Mouse (Mus musculus) heart, postnatal 36 days (tissue): ENCODE measurements around the gene Szt2. TPM values are rescaled to one million over a fixed set of nuclear protein-coding genes. Genes with fewer than 3 reads are reported as not detected.
A peak's percentile ranks its signal among the peaks of the same experiment; 100 is the strongest.

ENCODE experiments used
- DNase-seq, 2 experiments: peaks; one replicate each; pipeline ENCODE4 v3.0.0; 2021 to 2022
- intact Hi-C: fragments of 180-260 bp; cut with DNase I; formaldehyde crosslinking; loops from one replicate; pipeline ENCODE4 v1.15.1; 2025
- total RNA-seq, 2 experiments: library from RNA; stranded (reverse); gene quantifications; 2 replicates each; pipeline ENCODE4 v1.2.3; 2021

Gene Szt2
- total RNA-seq, 2 experiments from 2014 or later = 11.2 to 12.9 TPM

DNA sequence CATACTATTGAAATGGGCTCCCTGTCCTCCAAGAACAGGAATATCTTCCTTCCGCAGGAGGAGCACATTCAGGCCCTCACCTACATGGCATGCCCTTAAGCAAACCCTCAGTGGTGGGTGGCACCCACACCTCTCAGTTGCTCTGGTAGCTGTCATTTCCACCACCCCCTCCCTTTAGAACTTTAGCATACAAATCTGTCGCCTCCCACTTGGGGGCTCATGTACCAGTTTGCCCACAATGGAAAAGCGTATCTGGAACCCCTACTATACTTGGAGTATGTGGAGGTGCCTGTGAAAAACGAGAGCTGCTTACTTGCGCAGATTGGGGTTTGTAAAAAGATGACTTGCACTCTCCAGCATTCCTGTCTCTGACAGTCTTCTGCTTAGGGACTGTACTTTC is 7.3 kb upstream of the Szt2 start:
- intact Hi-C loops = no loop called here
- no peak for DNase-seq

DNA sequence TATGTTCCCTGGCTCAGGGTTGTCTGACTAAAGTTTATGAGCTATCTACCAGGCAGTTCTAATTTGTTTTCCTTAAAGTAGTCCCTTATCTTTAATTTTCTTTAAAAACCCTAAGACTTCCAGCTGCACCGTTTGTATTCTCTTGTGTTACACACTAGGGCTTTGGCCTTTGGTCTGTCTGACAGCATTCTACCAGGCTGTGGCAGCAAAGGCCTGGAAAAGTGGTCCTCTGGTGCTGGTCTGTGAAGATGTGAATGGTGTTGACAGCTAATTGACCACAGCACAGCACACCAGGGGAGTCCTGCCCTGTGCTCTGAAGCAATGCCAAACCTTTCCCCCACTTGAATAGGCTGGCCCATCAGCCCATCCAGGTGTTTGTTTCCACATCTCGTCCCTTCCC is 6.7 kb upstream of the Szt2 start:
- intact Hi-C loops = no loop called here
- DNase-seq = no peak

DNA sequence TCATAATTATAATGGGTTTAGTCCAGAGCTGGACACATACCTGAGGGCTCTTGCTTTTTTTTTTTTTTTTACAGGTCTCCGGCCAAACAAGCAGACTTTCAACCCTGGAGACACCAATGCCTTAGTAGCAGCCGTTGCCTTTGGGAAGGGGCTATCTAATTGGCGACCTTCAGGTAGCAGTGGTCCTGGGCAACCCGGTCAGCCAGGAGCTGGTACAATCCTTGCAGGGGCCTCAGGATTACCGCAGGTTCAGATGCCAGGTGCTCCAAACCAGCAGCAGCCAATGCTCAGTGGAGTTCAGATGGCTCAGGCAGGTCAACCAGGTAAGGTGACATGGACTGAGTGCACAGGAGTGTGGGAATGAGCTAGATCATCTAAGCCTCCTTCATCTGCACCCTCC is 4.5 kb upstream of the Szt2 start:
- DNase-seq = no peak
- intact Hi-C loops = no loop called here

DNA sequence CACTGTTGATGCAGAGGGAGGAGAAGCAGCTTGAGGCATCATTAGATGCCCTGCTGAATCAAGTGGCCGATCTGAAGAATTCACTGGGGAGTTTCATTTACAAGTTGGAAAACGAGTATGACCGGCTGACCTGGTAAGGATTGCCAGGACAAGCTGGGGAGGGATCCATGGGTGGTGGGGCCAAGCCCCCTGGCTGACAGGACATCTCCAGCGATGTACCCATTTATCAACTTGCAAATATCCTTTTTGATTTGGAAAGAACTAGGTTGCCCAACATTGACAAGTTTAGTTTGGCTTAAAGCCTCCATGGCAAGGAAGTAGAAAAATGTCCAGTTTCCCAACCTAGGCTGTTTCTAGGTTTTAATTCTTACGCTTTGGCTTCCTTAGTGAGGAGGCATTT is 1.8 kb upstream of the Szt2 start:
- DNase-seq = no peak
- intact Hi-C loops = no loop called here

DNA sequence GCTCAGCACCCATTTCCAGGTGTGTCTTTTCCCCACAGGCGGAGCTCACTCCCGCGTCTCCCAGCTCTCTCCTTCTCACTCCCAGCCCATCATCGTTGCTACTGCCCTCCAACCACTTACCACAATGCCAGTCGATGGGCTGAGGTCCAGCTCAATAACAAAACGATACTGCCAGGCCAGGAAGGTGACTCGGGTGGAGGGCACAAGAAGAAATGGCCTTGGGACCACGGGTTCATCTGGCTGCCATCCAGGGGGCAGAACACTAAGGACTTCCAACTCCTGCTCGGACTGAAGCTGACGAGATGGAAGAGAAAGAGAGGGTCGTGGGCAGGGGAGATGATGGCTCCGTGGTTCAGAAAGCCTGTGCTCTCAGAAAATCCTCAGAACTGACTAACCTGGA is 6.4 kb downstream of the Szt2 start:
- intact Hi-C loops = no loop called here
- no peak for DNase-seq

DNA sequence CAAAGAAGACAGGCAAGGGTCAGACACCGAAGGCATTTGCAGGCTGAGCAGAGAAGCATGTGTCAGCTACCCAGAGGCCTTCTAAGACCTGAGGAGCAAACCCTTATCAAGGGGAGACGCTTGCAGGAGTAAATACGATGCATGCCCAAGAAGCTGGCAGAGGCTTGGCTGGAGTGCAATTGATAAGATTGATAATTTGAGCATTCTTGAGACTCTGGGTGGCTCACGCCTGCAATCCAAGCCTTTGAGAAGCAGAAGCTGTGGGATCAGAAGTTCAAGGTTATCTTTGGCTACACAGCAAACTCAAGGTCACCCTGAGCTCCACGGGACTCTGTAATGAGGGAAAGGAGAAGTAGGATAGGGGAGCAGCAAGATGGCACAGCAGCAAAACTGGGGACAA is 7.2 kb downstream of the Szt2 start:
- intact Hi-C loops = no loop called here
- DNase-seq = no peak

DNA sequence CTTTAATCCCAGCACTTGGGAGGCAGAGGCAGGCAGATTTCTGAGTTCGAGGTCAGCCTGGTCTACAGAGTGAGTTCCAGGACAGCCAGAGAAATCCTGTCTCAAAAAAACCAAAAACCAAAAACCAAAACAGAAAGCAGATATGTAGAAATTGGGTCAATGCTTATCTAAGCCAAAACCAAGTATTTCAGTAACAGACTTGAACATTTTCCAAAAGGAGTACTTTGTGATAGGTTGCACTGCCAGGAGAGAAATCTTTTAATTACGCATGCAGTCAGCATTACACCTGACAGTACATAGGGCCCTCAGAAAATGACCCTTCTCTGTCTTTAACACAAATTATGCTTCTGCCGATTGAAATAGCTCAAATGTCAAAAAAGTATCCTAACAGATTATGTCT is 7.7 kb downstream of the Szt2 start:
- DNase-seq = no peak
- intact Hi-C loops = no loop called here

DNA sequence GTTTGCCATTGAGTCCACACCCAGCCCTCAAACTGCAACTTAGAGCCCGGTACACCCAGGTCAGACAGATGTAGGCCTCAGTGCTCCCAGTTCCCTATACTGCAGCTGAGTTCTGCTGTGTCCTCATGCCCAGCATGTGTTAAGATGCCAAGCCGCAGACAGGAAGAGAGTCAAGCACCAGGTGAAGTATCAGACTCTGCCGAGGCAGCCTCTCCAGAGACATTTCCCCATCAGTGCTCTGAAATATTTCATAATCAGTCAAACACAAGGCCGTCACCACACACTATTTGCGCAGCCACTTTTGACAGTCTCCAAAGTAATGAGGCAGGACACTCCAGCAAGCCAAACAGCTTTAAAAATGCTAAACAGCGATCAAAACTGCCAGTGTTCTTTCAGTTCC is 10.7 kb downstream of the Szt2 start:
- no peak for DNase-seq
- intact Hi-C loops = no loop called here

DNA sequence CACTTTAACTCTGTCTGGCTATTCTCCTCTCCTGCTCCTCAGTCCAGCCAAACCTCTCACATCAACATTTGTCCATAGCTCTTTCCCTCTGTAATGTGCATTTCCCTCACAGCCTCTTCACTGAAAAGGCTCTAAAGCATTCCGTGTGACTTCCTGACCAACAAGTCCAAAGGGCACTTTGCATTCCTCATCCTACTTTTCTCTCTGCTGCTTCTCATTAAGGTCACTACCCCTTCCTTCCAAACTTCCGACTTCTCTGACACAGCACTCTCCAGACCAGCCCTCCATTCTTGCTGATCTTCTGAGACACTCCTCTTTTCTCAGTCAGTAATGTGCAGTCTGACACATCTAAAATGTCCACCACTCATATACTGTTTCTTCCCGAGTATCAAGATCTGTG is 12.6 kb downstream of the Szt2 start:
- intact Hi-C loops = no loop called here
- DNase-seq = no peak

DNA sequence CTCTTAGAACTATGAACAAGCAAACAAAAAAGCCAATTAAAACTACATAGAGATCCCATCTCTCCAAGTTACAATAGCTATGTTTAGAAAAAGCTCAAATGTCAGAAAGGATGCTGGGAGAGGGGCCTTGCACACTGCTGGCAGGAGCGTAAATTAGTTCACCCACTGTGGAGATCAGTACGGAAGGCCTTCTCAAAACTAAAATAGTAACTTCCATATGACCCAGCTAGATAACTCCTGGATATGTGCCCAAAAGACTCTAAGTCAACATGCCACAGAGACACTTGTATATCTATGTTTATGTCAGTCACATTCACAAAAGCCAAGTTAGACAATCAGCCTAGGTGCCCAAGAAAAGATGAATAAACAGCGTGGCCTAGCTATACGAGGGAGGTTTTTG is 13.8 kb downstream of the Szt2 start:
- intact Hi-C loops = no loop called here
- no peak for DNase-seq

DNA sequence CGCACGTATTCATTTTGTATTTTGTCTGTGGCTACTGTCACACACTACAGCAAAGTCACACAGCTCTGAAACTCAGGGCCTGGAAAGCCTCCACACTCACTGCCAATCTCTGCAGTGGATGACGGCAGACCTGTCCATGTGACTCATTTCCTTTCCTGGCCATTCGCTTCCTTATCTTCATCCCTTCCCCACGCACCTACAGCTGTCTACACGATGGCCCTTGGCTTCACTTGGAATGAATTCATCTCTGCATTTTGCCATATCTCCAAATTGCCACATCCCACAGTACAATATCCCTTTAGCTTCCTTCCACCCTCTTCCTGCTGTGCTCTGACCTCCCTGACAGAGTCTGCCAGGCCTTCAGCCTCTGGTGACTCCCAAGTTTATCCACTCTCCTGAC is 14.6 kb downstream of the Szt2 start:
- intact Hi-C loops = no loop called here
- peak in 1 of 2 experiments; percentile 22 for DNase-seq

DNA sequence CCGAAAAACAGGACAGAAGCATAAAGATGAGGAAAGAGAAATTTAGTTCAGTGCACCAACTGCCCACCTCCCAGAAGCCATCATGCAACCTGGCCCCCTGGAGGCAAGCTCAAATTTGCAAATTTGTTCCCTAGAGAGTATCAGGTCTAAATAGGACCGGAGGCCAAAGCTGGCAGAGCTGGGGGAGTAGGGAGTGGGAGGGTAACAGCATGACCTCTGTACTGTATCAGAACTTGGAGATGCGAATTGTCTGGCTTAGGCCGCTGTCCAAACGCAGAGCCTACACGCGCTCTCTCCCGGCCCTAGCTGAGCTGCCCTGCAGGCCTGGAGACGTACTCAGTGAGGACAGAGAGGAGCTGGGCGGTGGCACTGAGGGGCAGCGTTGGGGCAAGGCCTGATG is 18.9 kb downstream of the Szt2 start:
- intact Hi-C loops = no loop called here
- DNase-seq = no peak

DNA sequence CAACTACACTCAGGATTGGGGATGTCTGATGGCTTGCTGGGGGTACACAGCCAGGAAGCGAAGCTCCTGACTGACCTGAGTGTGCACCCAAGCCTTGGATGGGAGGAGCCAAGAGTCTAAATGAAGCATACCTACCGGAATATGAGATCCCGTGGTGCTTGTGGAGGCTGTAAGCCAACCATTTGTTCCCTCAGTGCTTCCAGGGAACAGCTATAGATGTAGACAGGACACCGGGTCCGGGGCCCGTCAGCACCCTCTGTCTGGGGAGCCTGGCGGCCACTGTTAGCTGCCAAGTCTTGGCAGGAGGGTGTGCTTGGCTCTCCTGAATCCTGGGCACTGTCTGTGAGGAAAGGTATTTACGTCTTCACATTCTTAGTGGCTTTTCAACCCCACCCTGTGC is 21.8 kb downstream of the Szt2 start:
- intact Hi-C loops = no loop called here
- DNase-seq = peak in 1 of 2 experiments; percentile 10

DNA sequence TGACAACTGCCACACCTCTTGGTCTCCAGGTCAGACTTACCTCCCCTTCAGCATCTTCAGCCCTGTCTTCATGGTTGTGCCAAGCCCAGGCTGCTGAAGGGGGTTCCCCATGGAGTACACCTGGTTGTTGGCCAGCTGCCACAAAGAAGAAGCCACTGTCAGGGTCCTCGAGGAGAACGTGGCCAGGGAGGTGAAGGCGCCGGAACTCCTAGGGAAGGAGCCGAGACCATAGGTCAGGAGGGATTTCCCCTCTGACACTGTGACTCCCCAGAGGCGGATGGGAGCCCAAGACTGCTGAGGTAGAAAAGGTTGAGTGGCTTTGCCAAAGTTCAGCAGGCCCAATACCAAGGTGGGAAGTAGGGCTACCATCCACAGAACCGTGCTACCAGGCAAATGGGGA is 25.8 kb downstream of the Szt2 start:
- intact Hi-C loops = no loop called here

DNA sequence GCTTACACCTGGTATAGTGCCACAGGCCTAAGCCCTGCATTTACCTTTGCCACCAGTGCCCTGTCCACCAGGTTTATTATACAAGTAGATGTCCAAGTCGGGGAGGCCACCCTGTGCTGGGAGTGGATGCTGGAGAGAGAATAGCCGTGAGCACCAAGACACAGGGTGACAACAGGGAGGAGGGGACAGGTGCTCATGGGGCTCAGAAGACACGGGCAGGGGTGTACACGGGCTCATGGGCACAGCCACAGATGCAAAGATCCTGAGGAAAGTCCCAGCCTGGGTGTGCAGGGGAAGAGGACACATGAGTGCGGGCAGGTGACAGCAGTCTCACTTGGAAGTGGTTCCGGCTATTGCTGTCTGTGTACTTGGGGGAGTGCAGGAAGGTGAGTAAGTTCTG is 33.1 kb downstream of the Szt2 start:
- intact Hi-C loops = no loop called here
- no peak for DNase-seq

More for the DNA sequence above, 25.8 kb downstream of the Szt2 start:
- DNase-seq = no peak

DNA sequence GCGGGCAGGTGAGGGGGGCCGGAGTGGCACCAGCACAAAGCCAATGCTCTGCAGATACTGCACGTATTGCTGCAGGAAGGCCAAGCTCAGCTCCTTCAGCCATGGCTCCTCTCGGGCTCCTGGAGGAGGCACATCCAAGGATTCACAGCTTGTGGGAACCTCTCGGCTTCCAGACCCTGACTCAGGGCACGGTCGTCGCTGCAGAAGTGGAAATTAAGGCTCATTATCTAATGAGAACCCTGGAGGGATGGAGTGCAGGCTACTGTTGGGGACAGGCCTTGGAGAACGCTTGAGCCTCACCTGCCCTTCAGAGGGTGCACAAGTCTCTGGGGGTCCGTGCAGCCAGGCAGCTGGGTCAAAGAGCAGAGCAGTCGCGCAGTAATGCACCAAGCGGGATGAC is 37.3 kb downstream of the Szt2 start:
- DNase-seq = no peak
- intact Hi-C loops = no loop called here

DNA sequence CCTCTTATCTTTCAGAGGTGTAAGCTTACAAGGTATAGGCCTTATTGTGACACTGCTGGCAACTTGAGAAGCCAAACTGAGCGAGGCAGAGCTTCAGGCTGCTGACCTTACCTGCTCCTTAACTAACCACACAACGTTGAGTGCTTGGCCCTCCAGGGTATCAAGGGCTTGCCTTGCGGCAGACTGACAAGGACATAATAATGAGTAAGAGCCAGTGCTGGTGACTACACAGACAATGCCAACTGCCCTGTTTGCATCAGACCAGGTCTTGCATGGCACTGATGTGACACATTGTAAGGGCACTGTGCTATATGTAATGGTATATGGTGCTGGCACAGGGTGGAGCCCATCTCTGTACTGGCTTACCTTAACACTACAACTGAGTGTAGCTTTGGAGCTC is 40.5 kb downstream of the Szt2 start:
- intact Hi-C loops = no loop called here

DNA sequence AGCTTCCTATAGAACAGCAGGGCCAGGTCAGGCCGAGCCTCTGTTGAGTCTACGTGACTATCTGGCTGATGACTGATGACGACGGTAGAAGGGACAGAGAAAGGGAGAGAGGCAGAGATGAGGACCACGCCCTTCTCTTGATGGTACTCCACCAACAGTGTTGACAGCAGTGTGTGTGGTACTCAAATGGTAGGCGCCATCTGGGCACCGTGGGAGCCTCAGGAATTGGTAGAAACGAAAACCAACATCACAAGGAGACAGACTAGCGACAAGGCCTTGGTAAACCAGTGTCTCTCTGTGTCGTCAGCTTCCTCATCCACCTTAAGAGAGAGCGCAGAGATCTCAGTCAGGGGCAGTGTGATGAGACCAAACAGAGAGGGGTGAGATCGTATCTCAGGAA is 41.5 kb downstream of the Szt2 start:
- no peak for DNase-seq
- intact Hi-C loops = no loop called here

More for the DNA sequence above, 40.5 kb downstream of the Szt2 start:
- DNase-seq = no peak

DNA sequence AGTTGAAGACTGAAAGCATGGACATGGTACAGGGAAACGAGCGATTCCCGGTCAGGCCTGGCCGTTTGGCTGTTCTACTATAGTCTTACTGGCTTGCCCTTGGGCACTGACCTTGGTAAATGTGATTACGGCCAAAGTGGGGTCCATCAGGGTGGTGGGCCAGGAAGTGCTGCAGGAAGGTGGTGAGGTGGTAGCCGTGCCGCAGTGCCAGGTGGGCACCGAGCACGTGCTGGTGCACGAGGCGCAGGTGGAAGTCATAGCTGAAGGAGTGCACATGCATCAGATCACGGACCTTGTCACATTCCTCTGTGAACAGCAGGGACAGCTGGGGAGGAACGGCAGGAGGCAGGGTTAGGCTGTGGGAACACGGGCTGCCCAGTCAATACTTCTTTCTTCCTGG is 43.1 kb downstream of the Szt2 start:
- DNase-seq = no peak

DNA sequence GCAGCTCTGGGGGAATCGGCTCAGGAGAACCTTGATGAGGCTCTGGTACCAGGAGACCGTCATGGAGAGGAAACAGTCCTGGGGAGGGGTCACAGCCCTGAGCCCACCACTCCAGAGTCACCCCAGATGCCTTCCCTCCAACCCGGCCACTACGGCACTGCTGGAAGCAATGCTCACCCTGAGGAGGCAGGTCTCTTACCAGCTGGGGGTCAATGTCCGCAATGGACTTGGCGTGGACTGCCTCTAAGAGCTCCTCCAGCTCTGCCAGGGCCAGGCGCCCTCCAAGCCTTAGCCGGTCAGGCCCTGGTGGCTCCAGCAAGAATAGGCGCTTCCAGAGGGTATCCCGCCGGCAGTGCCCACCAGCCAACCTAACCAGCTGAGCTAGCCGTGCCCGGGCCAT is 44.4 kb downstream of the Szt2 start:
- no peak for DNase-seq
- intact Hi-C loops = no loop called here

More for the DNA sequence above, 43.1 kb downstream of the Szt2 start:
- intact Hi-C loops = no loop called here

DNA sequence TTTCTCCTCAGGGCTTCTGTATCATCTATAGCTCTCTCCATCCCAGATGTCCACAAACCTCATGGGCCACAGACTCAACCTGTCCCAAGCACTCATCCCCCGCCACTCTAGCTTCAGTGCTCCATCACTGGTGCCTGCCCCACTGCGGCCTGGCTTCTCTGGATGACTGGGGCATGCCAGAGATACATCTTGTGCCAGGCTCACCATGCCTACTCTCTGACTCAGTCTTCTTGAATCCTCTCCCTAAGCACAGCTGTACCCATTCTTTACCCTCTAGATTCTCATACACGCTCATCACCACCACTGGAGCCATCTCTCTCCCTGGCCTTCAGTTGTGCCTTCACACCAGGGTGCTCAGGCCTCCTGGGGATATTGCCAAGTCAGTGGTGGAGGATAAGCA is 45.1 kb downstream of the Szt2 start:
- intact Hi-C loops = no loop called here
- DNase-seq = no peak

DNA sequence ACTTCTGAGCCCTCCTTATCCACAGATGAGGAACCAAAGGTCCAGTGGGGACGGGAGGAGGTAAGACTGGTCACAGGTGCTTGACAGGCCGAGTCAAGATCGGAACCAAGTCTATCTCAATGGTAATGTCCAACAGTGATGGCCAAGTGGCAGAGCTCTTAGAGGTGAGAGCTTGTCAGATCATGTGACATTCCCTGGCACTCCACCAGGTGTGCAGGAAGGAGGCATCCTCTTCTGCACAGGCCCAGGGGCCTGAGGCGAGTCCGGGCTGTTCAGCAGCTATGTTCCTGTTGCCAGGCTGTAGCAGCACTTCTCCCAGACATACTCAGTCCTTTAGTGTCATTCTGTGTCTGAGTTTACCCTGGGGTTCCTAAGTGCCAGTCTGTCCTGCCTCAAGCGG is 46.2 kb downstream of the Szt2 start:
- intact Hi-C loops = no loop called here
- no peak for DNase-seq

DNA sequence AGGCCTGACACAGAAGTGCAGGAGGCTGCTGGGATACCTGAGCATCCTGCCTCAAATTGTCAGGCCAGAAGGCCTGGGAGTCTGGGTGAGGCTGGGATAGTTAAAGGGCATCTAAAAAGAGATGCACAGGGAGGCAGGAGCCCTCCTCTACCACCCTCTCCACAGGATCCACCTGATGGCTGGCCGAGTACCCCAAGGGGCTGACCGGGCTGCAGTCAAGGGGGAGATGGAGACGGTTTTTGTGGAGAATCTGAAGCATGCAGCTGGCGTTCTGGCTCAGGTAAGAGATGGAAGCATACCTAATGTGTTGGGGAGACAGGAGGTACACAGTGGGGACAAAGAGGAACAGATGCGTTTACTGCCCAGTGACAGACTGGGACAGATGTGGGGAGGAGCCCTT is 47.6 kb downstream of the Szt2 start:
- no peak for DNase-seq
- intact Hi-C loops = no loop called here
